Mouse (Mus musculus) Patski (cell line): ENCODE data around the gene Azgp1. TPM values are rescaled to one million over a fixed set of nuclear protein-coding genes. Genes with fewer than 3 reads are reported as not detected.
"Not testable (repeated sequence)": the region's sequence is repeated elsewhere in the genome, so short reads cannot be mapped to it uniquely, and the experiment has no call there.

Experiments
- ATAC-seq: fragments of 100-300 bp; one replicate; pipeline ENCODE4 v1.8.0; 2021
- CTCF ChIA-PET: fragments of 350-600 bp; sonication (Branson Sonifier 250); formaldehyde crosslinking; loops from one replicate; lab custom pipeline; 2022; ENCODE audit warnings: inconsistent platforms; lab: Charles Lee
- POLR2A ChIA-PET: fragments of 350-600 bp; sonication (Branson Sonifier 250); formaldehyde crosslinking; loops from one replicate; lab custom pipeline; 2022; ENCODE audit warnings: antibody characterized with exemption, inconsistent platforms; lab: Charles Lee
- DNase-seq: peaks from one replicate; pipeline ENCODE4 v3.0.0-alpha.2; 2011; ENCODE audit warnings: low read depth, low spot score
- H3K27me3 ChIP-seq: fragments of 371-371 bp; one replicate; pipeline ENCODE4 v1.5.1; 2021
- CTCF ChIP-seq: fragments of 100-300 bp; IDR thresholded peaks from one replicate; pipeline ENCODE4 v1.5.1; 2021
- in situ Hi-C: fragments of 300-500 bp; cut with MboI; formaldehyde crosslinking; loops from 3 replicates; pipeline ENCODE4 v1.11.1; 2018; ENCODE audit warnings: low pct_unique_long_range_greater_than_20kb, mixed read lengths
- polyA plus RNA-seq: library from polyadenylated mRNA; unstranded; gene quantifications from one replicate; pipeline ENCODE4 v1.2.3, GENCODE M21; 2021

Azgp1 gene
- polyA plus RNA-seq, 1 experiment from 2014 or later: not detected

- in situ Hi-C loops: no loop called here
- H3K27me3 ChIP-seq: peaks cover 16% of the 10 kb centered on the region
- CTCF ChIA-PET: interaction anchor here (0.9 to 1.4 kb wide), 3 partner anchors 16 to 75 kb away, joined by 3 to 4 read pairs (median 3); no protein-coding TSS in a partner anchor
- POLR2A ChIA-PET: no interaction called here
- TF ChIP-seq CTCF: peak; percentile 25
- DNase-seq: no peak
- no peak for ATAC-seq
Observed at GRCm38 (mm10) chr5:137973161-137973560, 8.2 kb upstream of the Azgp1 start.

- CTCF ChIA-PET: interaction anchor here (0.9 to 1.4 kb wide), 3 partner anchors 16 to 76 kb away, joined by 3 to 4 read pairs (median 3); no protein-coding TSS in a partner anchor
- in situ Hi-C loops: no loop called here
- no peak for DNase-seq
- peak; percentile 66 for TF ChIP-seq CTCF
- H3K27me3 ChIP-seq: peaks cover 19% of the 10 kb centered on the region
- POLR2A ChIA-PET: no interaction called here
- no peak for ATAC-seq
Observed at GRCm38 (mm10) chr5:137973738-137974137, 7.6 kb upstream of the Azgp1 start.

GRCm38 (mm10) chr5:137974724-137975123 is 6.6 kb upstream of the Azgp1 start:
- ChIA-PET CTCF (no interaction called here), POLR2A (no interaction called here)
- DNase-seq: no peak
- ATAC-seq: no peak
- peaks cover 24% of the 10 kb centered on the region for H3K27me3 ChIP-seq
- in situ Hi-C loops: no loop called here
- no peak for TF ChIP-seq CTCF

GRCm38 (mm10) chr5:137975434-137975833 is 5.9 kb upstream of the Azgp1 start:
- POLR2A ChIA-PET: no interaction called here
- H3K27me3 ChIP-seq: peaks cover 24% of the 10 kb centered on the region
- no peak for TF ChIP-seq CTCF
- DNase-seq: no peak
- in situ Hi-C loops: no loop called here
- CTCF ChIA-PET: no interaction called here
- no peak for ATAC-seq

GRCm38 (mm10) chr5:137977291-137977690 is 4.0 kb upstream of the Azgp1 start:
- CTCF ChIA-PET: no interaction called here
- POLR2A ChIA-PET: interaction anchor here (0.7 kb wide), 1 partner anchor 888 kb away, joined by 3 read pairs; no protein-coding TSS in a partner anchor

GRCm38 (mm10) chr5:137979081-137979480 is 2.2 kb upstream of the Azgp1 start:
- DNase-seq (no peak), ATAC-seq (no peak)
- TF ChIP-seq CTCF: no peak
- ChIA-PET POLR2A (no interaction called here), CTCF (no interaction called here)
- in situ Hi-C loops: no loop called here
- peaks cover 24% of the 10 kb centered on the region for H3K27me3 ChIP-seq

More at GRCm38 (mm10) chr5:137977291-137977690, 4.0 kb upstream of the Azgp1 start:
- peaks cover 24% of the 10 kb centered on the region for H3K27me3 ChIP-seq
- no peak for TF ChIP-seq CTCF
- in situ Hi-C loops: no loop called here
- ATAC-seq (no peak), DNase-seq (no peak)

- H3K27me3 ChIP-seq: no peaks in the 10 kb centered on the region
- ATAC-seq (no peak), DNase-seq (no peak)
- ChIA-PET CTCF (no interaction called here), POLR2A (interaction anchor here (0.6 kb wide), 1 partner anchor 1079 kb away, joined by 4 read pairs; no protein-coding TSS in a partner anchor)
- no peak for TF ChIP-seq CTCF
- in situ Hi-C loops: no loop called here
Observed at GRCm38 (mm10) chr5:137986351-137986750, 5.0 kb downstream of the Azgp1 start.

GRCm38 (mm10) chr5:138009437-138009836 is 28.1 kb downstream of the Azgp1 start:
- no peak for TF ChIP-seq CTCF
- no peak for ATAC-seq
- ChIA-PET CTCF (no interaction called here), POLR2A (no interaction called here)
- in situ Hi-C loops: no loop called here
- no peaks in the 10 kb centered on the region for H3K27me3 ChIP-seq
- DNase-seq: no peak

GRCm38 (mm10) chr5:138012382-138012781 is 31.1 kb downstream of the Azgp1 start:
- ChIA-PET CTCF (no interaction called here), POLR2A (no interaction called here)
- no peak for DNase-seq
- no peak for ATAC-seq
- no peaks in the 10 kb centered on the region for H3K27me3 ChIP-seq
- in situ Hi-C loops: no loop called here
- no peak for TF ChIP-seq CTCF

- in situ Hi-C loops: no loop called here
- TF ChIP-seq CTCF: no peak
- POLR2A ChIA-PET: no interaction called here
- H3K27me3 ChIP-seq: no peaks in the 10 kb centered on the region
- ATAC-seq (no peak), DNase-seq (no peak)
- CTCF ChIA-PET: interaction anchor here (1.0 kb wide), 1 partner anchor 22 kb away, joined by 3 read pairs; no protein-coding TSS in a partner anchor
Observed at GRCm38 (mm10) chr5:138016530-138016929, 35.2 kb downstream of the Azgp1 start.

- ChIA-PET CTCF (interaction anchor here (1.0 kb wide), 1 partner anchor 22 kb away, joined by 3 read pairs; no protein-coding TSS in a partner anchor), POLR2A (no interaction called here)
- no peak for DNase-seq
- in situ Hi-C loops: no loop called here
- no peak for ATAC-seq
- no peaks in the 10 kb centered on the region for H3K27me3 ChIP-seq
- TF ChIP-seq CTCF: no peak
Observed at GRCm38 (mm10) chr5:138016997-138017396, 35.7 kb downstream of the Azgp1 start.

GRCm38 (mm10) chr5:138019577-138019976 is 38.3 kb downstream of the Azgp1 start:
- H3K27me3 ChIP-seq, ATAC-seq, DNase-seq, CTCF ChIA-PET, in situ Hi-C loops, POLR2A ChIA-PET: not testable (repeated sequence)

GRCm38 (mm10) chr5:138020961-138021479 is 39.7 kb downstream of the Azgp1 start, which contains the start of the genes Smok3a and Smok3b:
Gene Smok3a (plus strand): TSS chr5:138021261.
Gene Smok3b (plus strand): TSS chr5:138021429.
- CTCF ChIA-PET, ATAC-seq, POLR2A ChIA-PET, in situ Hi-C loops, DNase-seq, H3K27me3 ChIP-seq: not testable (repeated sequence)
